Mouse (Mus musculus) limb, embryonic 13.5 days (tissue): ENCODE measurements around the gene Eme2. TPM values are rescaled to one million over a fixed set of nuclear protein-coding genes. Genes with fewer than 3 reads are reported as not detected.

ENCODE experiments used
- ATAC-seq: fragments of 200-750 bp; cut with Nextera tagmentation; 2 replicates; pipeline ENCODE4 v1.8.0; 2017; ENCODE audit warnings: low read depth, moderate number of reproducible peaks, moderate TSS enrichment; ENCODE audit not compliant: low FRiP score
- H3K27ac ChIP-seq: fragments of 300-500 bp; sonication (generic); 2 replicates; pipeline ENCODE4 v1.5.1; 2015; ENCODE audit warnings: inconsistent platforms, mild to moderate bottlenecking, moderate library complexity
- H3K27me3 ChIP-seq: fragments of 300-500 bp; sonication (generic); 2 replicates; pipeline ENCODE4 v1.6.1; 2015; ENCODE audit warnings: mild to moderate bottlenecking, inconsistent platforms
- H3K36me3 ChIP-seq: fragments of 300-500 bp; sonication (generic); 2 replicates; pipeline ENCODE4 v1.6.1; 2015; ENCODE audit warnings: inconsistent platforms, mild to moderate bottlenecking, moderate library complexity
- H3K4me1 ChIP-seq: fragments of 300-500 bp; sonication (generic); 2 replicates; pipeline ENCODE4 v1.6.1; 2015; ENCODE audit warnings: inconsistent platforms
- H3K4me2 ChIP-seq: fragments of 300-500 bp; sonication (generic); replicated peaks from 2 replicates; pipeline ENCODE4 v1.6.1; 2015; ENCODE audit warnings: inconsistent platforms, mild to moderate bottlenecking, moderate library complexity
- H3K4me3 ChIP-seq: fragments of 300-500 bp; sonication (generic); 2 replicates; pipeline ENCODE4 v1.5.1; 2015; ENCODE audit warnings: moderate library complexity, mild to moderate bottlenecking, inconsistent platforms
- H3K9ac ChIP-seq: fragments of 300-500 bp; sonication (generic); 2 replicates; pipeline ENCODE4 v1.6.1; 2015; ENCODE audit warnings: mild to moderate bottlenecking, inconsistent platforms
- H3K9me3 ChIP-seq: fragments of 300-500 bp; sonication (generic); 2 replicates; pipeline ENCODE4 v1.6.1; 2016; ENCODE audit warnings: inconsistent platforms
- WGBS: fragments of 180-500 bp; shearing (Covaris S2); methylation state at CpG from one replicate; pipeline ENCODE4 v1.1.7; 2015; 5-methylcytosine and 5-hydroxymethylcytosine counted together
- polyA plus RNA-seq: library from polyadenylated mRNA; unstranded; fragments of >200 nt; fragmentation: Nextera tagmentation; extraction: Ambion mirVana; gene quantifications from 2 replicates; pipeline ENCODE4 v1.2.1, GENCODE M21; 2015

Gene Eme2
- polyA plus RNA-seq, 1 experiment from 2014 or later: 35.6 TPM

DNA sequence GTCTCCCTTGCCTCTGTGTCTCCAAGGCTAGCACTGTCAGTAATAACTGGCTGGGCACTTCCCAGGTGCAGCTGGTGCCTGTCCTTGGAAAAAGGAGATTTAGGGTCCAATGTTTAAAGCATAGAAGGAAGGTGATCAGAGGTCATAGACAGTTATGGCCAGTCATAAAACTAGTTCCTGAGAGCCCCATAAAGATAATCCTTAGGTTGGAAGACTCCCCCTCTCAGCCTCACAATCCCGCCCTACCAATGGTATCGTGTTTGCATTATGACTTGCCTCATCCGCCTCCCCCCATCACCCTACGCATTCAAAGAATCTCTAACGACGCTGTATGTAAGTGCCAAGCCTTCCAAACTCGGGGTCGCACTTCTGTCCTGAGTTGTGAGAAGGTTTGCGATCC, 50.4 kb downstream of the Eme2 start:
- H3K9me3 ChIP-seq: no peaks in the 10 kb centered on the region
- peaks cover 11% of the 10 kb centered on the region; the same call in 1 of the 2 replicates for H3K4me1 ChIP-seq
- H3K4me3 ChIP-seq: no peak overlapping the region
- no peak overlapping the region for H3K4me2 ChIP-seq
- H3K27ac ChIP-seq: no peak overlapping the region
- ATAC-seq: no peak
- 24% methylated on average over 9 of the region's 9 CpGs for WGBS
- H3K36me3 ChIP-seq: no peaks in the 10 kb centered on the region
- H3K27me3 ChIP-seq: peaks cover 29% of the 10 kb centered on the region
- H3K9ac ChIP-seq: no peak overlapping the region

DNA sequence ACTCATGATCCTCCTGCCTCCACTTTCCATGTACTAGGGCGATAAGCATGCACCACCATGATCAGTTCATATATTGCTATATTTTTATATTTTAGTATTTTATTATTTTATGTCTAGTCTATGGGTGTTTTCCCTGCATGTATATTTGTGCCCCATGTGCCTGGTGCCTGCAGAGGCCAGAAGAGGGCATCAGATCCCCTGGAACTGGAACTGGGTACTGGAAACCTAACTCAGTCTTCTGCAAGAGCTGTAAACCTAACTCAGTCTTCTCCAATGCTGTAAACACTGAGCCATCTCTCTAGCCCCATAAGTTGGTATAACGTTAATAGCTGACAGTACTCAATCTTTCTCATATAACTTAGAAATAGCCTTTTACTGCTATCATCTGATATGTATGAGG, 52.3 kb downstream of the Eme2 start:
- ATAC-seq: no peak
- Histone ChIP-seq H3K4me1 (no peaks in the 10 kb centered on the region), H3K4me3 (no peak overlapping the region), H3K27ac (no peak overlapping the region), H3K27me3 (peaks cover 29% of the 10 kb centered on the region), H3K4me2 (no peak overlapping the region), H3K9ac (no peak overlapping the region), H3K9me3 (no peaks in the 10 kb centered on the region), H3K36me3 (no peaks in the 10 kb centered on the region)
- WGBS: 46% methylated on average over 2 of the region's 2 CpGs

DNA sequence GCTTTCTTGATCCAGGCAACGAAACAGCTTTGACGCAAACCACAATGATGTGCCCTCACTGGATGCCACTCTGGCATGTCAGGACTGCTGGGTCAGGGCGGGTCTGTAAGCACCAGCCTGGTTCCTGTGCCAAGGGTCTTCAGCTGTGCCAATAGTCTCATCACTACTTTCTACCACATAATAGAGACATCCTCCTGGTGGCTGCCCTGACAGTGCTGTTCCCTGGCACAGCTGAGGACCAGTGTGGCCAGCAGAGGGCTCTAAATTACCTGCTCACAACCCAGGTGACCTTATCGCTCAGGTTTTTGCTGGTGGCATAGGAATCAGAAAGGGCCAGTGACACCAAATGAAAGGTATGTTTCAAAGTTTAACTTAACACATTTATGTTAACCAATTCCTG, 53.8 kb downstream of the Eme2 start:
- Histone ChIP-seq H3K4me1 (no peaks in the 10 kb centered on the region), H3K36me3 (no peaks in the 10 kb centered on the region), H3K9ac (no peak overlapping the region), H3K9me3 (no peaks in the 10 kb centered on the region), H3K4me3 (no peak overlapping the region), H3K27me3 (peaks cover 29% of the 10 kb centered on the region), H3K4me2 (no peak overlapping the region), H3K27ac (no peak overlapping the region)
- WGBS: 56% methylated on average over 4 of the region's 4 CpGs
- ATAC-seq: no peak

- no peak overlapping the region for H3K27ac ChIP-seq
- H3K4me2 ChIP-seq: no peak overlapping the region
- no peak overlapping the region for H3K9ac ChIP-seq
- ATAC-seq: no peak
- 62% methylated on average over 5 of the region's 5 CpGs for WGBS
- H3K4me1 ChIP-seq: no peaks in the 10 kb centered on the region
- no peak overlapping the region for H3K4me3 ChIP-seq
- no peaks in the 10 kb centered on the region for H3K36me3 ChIP-seq
- peaks cover 30% of the 10 kb centered on the region for H3K27me3 ChIP-seq
- H3K9me3 ChIP-seq: no peaks in the 10 kb centered on the region
Observed at GRCm38 (mm10) chr17:24840341-24840740, 54.5 kb downstream of the Eme2 start.

GRCm38 (mm10) chr17:24839842-24840241, 55.0 kb downstream of the Eme2 start, which contains the start of gene Hagh:
Gene Hagh, plus strand, starts transcription at chr17:24840143.
- Histone ChIP-seq H3K27me3 (peaks cover 25% of the 10 kb centered on the region), H3K4me3 (no peak within 1 kb of the TSS), H3K4me1 (no peaks in the 10 kb centered on the region), H3K9me3 (no peaks in the 10 kb centered on the region), H3K36me3 (no peaks in the 10 kb centered on the region), H3K4me2 (no peak within 1 kb of the TSS), H3K27ac (no peak within 1 kb of the TSS), H3K9ac (no peak within 1 kb of the TSS)
- no peak for ATAC-seq
- WGBS: 64% methylated on average over 8 of the region's 8 CpGs

Other genes with a start within 250 kb of the Eme2 start
- gene Slc9a3r2, start 244.8 kb downstream of the Eme2 start, polyA plus RNA-seq: 58.1 and 59.3 TPM in 2 replicates
- 0.80 TPM in 2 replicates for gene Npw, start 236.6 kb downstream of the Eme2 start, polyA plus RNA-seq
- 22.2 and 24.7 TPM in 2 replicates for gene Zfp598, start 225.4 kb downstream of the Eme2 start, polyA plus RNA-seq
- gene Syngr3, start 205.1 kb downstream of the Eme2 start, polyA plus RNA-seq: 7.8 and 8.4 TPM in 2 replicates
- gene Gfer, start 198.9 kb downstream of the Eme2 start, polyA plus RNA-seq: 46.6 and 48.1 TPM in 2 replicates
- gene Noxo1, start 198.9 kb downstream of the Eme2 start, polyA plus RNA-seq: 2.5 and 3.1 TPM in 2 replicates
- gene Tbl3, start 187.4 kb downstream of the Eme2 start, polyA plus RNA-seq: 79.8 and 84.6 TPM in 2 replicates
- gene Rnf151, start 177.0 kb downstream of the Eme2 start, polyA plus RNA-seq: not detected in 2 replicates
- 1,267 and 1,298 TPM in 2 replicates for gene Rps2, start 177.0 kb downstream of the Eme2 start, polyA plus RNA-seq
- gene Ndufb10, start 170.6 kb downstream of the Eme2 start, polyA plus RNA-seq: 206 and 215 TPM in 2 replicates
- not detected in 2 replicates for gene Rpl3l, start 167.3 kb downstream of the Eme2 start, polyA plus RNA-seq
- 23.1 and 26.0 TPM in 2 replicates for gene Msrb1, start 158.4 kb downstream of the Eme2 start, polyA plus RNA-seq
- 2.6 and 3.7 TPM in 2 replicates for gene Hs3st6, start 142.1 kb downstream of the Eme2 start, polyA plus RNA-seq
- gene Meiob, start 90.8 kb downstream of the Eme2 start, polyA plus RNA-seq: not detected in 2 replicates
- 27.6 and 28.0 TPM in 2 replicates for gene Hagh, start 54.9 kb downstream of the Eme2 start, polyA plus RNA-seq
- 18.4 and 20.4 TPM in 2 replicates for gene Fahd1, start 44.7 kb downstream of the Eme2 start, polyA plus RNA-seq
- 0.26 and 0.50 TPM in 2 replicates for gene Igfals, start 29.1 kb downstream of the Eme2 start, polyA plus RNA-seq
- 49.6 and 49.8 TPM in 2 replicates for gene Nubp2, start 8.7 kb downstream of the Eme2 start, polyA plus RNA-seq
- 38.5 and 40.0 TPM in 2 replicates for gene Spsb3, start 8.4 kb downstream of the Eme2 start, polyA plus RNA-seq
- 80.4 and 83.3 TPM in 2 replicates for gene Mrps34, start within 50 bp of the Eme2 start, polyA plus RNA-seq
- gene Nme3, start 1.4 kb upstream of the Eme2 start, polyA plus RNA-seq: 35.5 and 38.2 TPM in 2 replicates
- 42.7 and 45.2 TPM in 2 replicates for gene Mapk8ip3, start 41.9 kb upstream of the Eme2 start, polyA plus RNA-seq
- gene Jpt2, start 65.6 kb upstream of the Eme2 start, polyA plus RNA-seq: 224 and 236 TPM in 2 replicates
- 7.4 and 8.4 TPM in 2 replicates for gene Cramp1l, start 120.7 kb upstream of the Eme2 start, polyA plus RNA-seq
- gene Ift140, start 121.0 kb upstream of the Eme2 start, polyA plus RNA-seq: 18.7 and 22.5 TPM in 2 replicates
- 14.1 and 15.4 TPM in 2 replicates for gene Tmem204, start 188.5 kb upstream of the Eme2 start, polyA plus RNA-seq
- gene Telo2, start 220.9 kb upstream of the Eme2 start, polyA plus RNA-seq: 47.6 and 54.3 TPM in 2 replicates
- 1.3 and 1.7 TPM in 2 replicates for gene Ptx4, start 225.7 kb upstream of the Eme2 start, polyA plus RNA-seq
- 26.5 and 27.2 TPM in 2 replicates for gene Clcn7, start 238.3 kb upstream of the Eme2 start, polyA plus RNA-seq